Mouse (Mus musculus): ENCODE results near the gene Slc24a4. TPM values are rescaled to one million over a fixed set of nuclear protein-coding genes. Genes with fewer than 3 reads are reported as not detected.
A peak's percentile ranks its signal among the peaks of the same experiment; 100 is the strongest.

The Slc24a4 gene
- total RNA-seq (2015), result not detected in 2 replicates
- not detected in 2 replicates for total RNA-seq (2017)

- no peak; the same call in 1 of the 2 replicates for ATAC-seq (replicated peaks; ENCODE audit: poor library complexity)
These were observed at the start of gene Slc24a4 for GRCm38 (mm10) chr12:102128081-102128790. Slc24a4 (plus strand) TSS chr12:102128733.

GRCm38 (mm10) chr12:102082648-102083425 lies 45.7 kb upstream of the Slc24a4 start:
- ATAC-seq (replicated peaks; ENCODE audit: poor library complexity), result no peak

- no peak for ATAC-seq (replicated peaks; ENCODE audit: poor library complexity)
These were observed 38.0 kb upstream of the Slc24a4 start for GRCm38 (mm10) chr12:102090535-102090934.

- ATAC-seq (replicated peaks; ENCODE audit: poor library complexity), result no peak
These were observed 36.0 kb upstream of the Slc24a4 start for GRCm38 (mm10) chr12:102092342-102093094.

- no peak for ATAC-seq (replicated peaks; ENCODE audit: poor library complexity)
These were observed 22.5 kb upstream of the Slc24a4 start for GRCm38 (mm10) chr12:102105990-102106389.

- no peak for ATAC-seq (replicated peaks; ENCODE audit: poor library complexity)
These were observed 19.7 kb upstream of the Slc24a4 start for GRCm38 (mm10) chr12:102108851-102109250.

- no peak for ATAC-seq (replicated peaks; ENCODE audit: poor library complexity)
These were observed 16.0 kb upstream of the Slc24a4 start for GRCm38 (mm10) chr12:102112491-102112890.

- no peak for ATAC-seq (replicated peaks; ENCODE audit: poor library complexity)
These were observed 15.6 kb upstream of the Slc24a4 start for GRCm38 (mm10) chr12:102112901-102113300.

GRCm38 (mm10) chr12:102113391-102113790 lies 15.1 kb upstream of the Slc24a4 start:
- no peak for ATAC-seq (replicated peaks; ENCODE audit: poor library complexity)

- no peak for ATAC-seq (replicated peaks; ENCODE audit: poor library complexity)
These were observed 12.0 kb upstream of the Slc24a4 start for GRCm38 (mm10) chr12:102116580-102116979.

GRCm38 (mm10) chr12:102118014-102118413 lies 10.5 kb upstream of the Slc24a4 start:
- ATAC-seq (replicated peaks; ENCODE audit: poor library complexity), result peak; percentile 83

- no peak for ATAC-seq (replicated peaks; ENCODE audit: poor library complexity)
These were observed 932 bp upstream of the Slc24a4 start for GRCm38 (mm10) chr12:102127601-102128000.

GRCm38 (mm10) chr12:102128791-102129507 lies 416 bp downstream of the Slc24a4 start:
- peak; percentile 61 for ATAC-seq (replicated peaks; ENCODE audit: poor library complexity)

GRCm38 (mm10) chr12:102129508-102130030 lies 1.0 kb downstream of the Slc24a4 start:
- ATAC-seq (replicated peaks; ENCODE audit: poor library complexity), result no peak

GRCm38 (mm10) chr12:102139710-102140109 lies 11.2 kb downstream of the Slc24a4 start:
- no peak for ATAC-seq (replicated peaks; ENCODE audit: poor library complexity)

GRCm38 (mm10) chr12:102141330-102141729 lies 12.8 kb downstream of the Slc24a4 start:
- no peak for ATAC-seq (replicated peaks; ENCODE audit: poor library complexity)

- ATAC-seq (replicated peaks; ENCODE audit: poor library complexity), result peak; percentile 40; the same call in 1 of the 2 replicates
These were observed 19.1 kb downstream of the Slc24a4 start for GRCm38 (mm10) chr12:102147678-102148077.

- ATAC-seq (replicated peaks; ENCODE audit: poor library complexity), result peak; percentile 76
These were observed 20.2 kb downstream of the Slc24a4 start for GRCm38 (mm10) chr12:102148746-102149145.

- no peak for ATAC-seq (replicated peaks; ENCODE audit: poor library complexity)
These were observed 22.7 kb downstream of the Slc24a4 start for GRCm38 (mm10) chr12:102151185-102151584.

- ATAC-seq (replicated peaks; ENCODE audit: poor library complexity), result no peak
These were observed 25.3 kb downstream of the Slc24a4 start for GRCm38 (mm10) chr12:102153796-102154195.

Measured in megakaryocyte progenitor cell, adult 5-6 weeks (primary cell).